Mouse (Mus musculus): ENCODE results near the gene Scyl3.

GRCm38 (mm10) chr1:163942056-163942455 lies 13.2 kb downstream of the Scyl3 start:
- TF ChIP-seq CTCF (conservative IDR thresholded peaks at IDR 0.05; ENCODE audit: low read length) (no peak), POU5F1 (IDR thresholded peaks at IDR 0.05; ENCODE audit: borderline replicate concordance, low read length) (no peak), NANOG (IDR thresholded peaks at IDR 0.05; ENCODE audit: borderline replicate concordance, low read length) (no peak)
